In genomic region chr9:15397591-15397990, GRCm38 (mm10) we compare ENCODE assay signal across 13 mouse cellular contexts.
"Had no signal": no experiment of that assay in that cellular context is flagged by ENCODE, and none has a peak within 500 bp of the region (broad histone marks: within the 10 kb centered on the region; RNA-seq: fewer than 3 reads in every experiment).

No protein-coding gene starts in this region.

- H3K4me3 ChIP-seq: layer of hippocampus, adult 2 months; liver, embryonic 15.5 days had no signal

- H3K4me1 ChIP-seq: liver, embryonic 15.5 days had no signal

- H3K36me3 ChIP-seq: liver, embryonic 15.5 days had no signal

- H3K27me3 ChIP-seq: liver, embryonic 15.5 days had no signal

- H3K4me2 ChIP-seq: liver, embryonic 11.5 days; liver, embryonic 15.5 days had no signal

- H3K27ac ChIP-seq: layer of hippocampus, adult 2 months; liver, embryonic 15.5 days had no signal

- H3K9ac ChIP-seq: liver, embryonic 15.5 days had no signal

- DNase-seq: kidney, adult 8-10 months; kidney, postnatal 25 days; lung, adult 2 months; lung, postnatal 36 days; right cerebral cortex, postnatal 4 days; spleen, adult 18-20 months; thymus, adult 2 months; thymus, postnatal 25 days had no signal

- ATAC-seq: intestine, postnatal 0 days; lung, postnatal 0 days had no signal

- H3K9me3 ChIP-seq: liver, embryonic 15.5 days had no signal
